Mouse (Mus musculus) Patski (cell line): Measurements from ENCODE around the gene Orai1. TPM values are rescaled to one million over a fixed set of nuclear protein-coding genes. Genes with fewer than 3 reads are reported as not detected.

Experiments used
- ATAC-seq: fragments of 100-300 bp; one replicate; pipeline ENCODE4 v1.8.0; 2021
- CTCF ChIA-PET: fragments of 350-600 bp; sonication (Branson Sonifier 250); formaldehyde crosslinking; loops from one replicate; lab custom pipeline; 2022; ENCODE audit warnings: inconsistent platforms; lab: Charles Lee
- POLR2A ChIA-PET: fragments of 350-600 bp; sonication (Branson Sonifier 250); formaldehyde crosslinking; loops from one replicate; lab custom pipeline; 2022; ENCODE audit warnings: antibody characterized with exemption, inconsistent platforms; lab: Charles Lee
- DNase-seq: peaks from one replicate; pipeline ENCODE4 v3.0.0-alpha.2; 2011; ENCODE audit warnings: low read depth, low spot score
- H3K27me3 ChIP-seq: fragments of 371-371 bp; one replicate; pipeline ENCODE4 v1.5.1; 2021
- CTCF ChIP-seq: fragments of 100-300 bp; IDR thresholded peaks from one replicate; pipeline ENCODE4 v1.5.1; 2021
- in situ Hi-C: fragments of 300-500 bp; cut with MboI; formaldehyde crosslinking; loops from 3 replicates; pipeline ENCODE4 v1.11.1; 2018; ENCODE audit warnings: low pct_unique_long_range_greater_than_20kb, mixed read lengths
- polyA plus RNA-seq: library from polyadenylated mRNA; unstranded; gene quantifications from one replicate; pipeline ENCODE4 v1.2.3, GENCODE M21; 2021

Orai1 gene
- polyA plus RNA-seq, 1 experiment from 2014 or later = 20.5 TPM

- CTCF ChIA-PET = interaction anchor here (2.0 to 3.6 kb wide), 4 partner anchors 11 to 29 kb away, joined by 4 to 14 read pairs (median 8); partner anchors contain the start of gene Orai1
- H3K27me3 ChIP-seq = no peaks in the 10 kb centered on the region
- ATAC-seq (no peak), DNase-seq (no peak)
- TF ChIP-seq CTCF = no peak
- in situ Hi-C loops = no loop called here
- POLR2A ChIA-PET = no interaction called here
Observed at GRCm38 (mm10) chr5:122986091-122986493, 28.8 kb upstream of the Orai1 start.

DNA sequence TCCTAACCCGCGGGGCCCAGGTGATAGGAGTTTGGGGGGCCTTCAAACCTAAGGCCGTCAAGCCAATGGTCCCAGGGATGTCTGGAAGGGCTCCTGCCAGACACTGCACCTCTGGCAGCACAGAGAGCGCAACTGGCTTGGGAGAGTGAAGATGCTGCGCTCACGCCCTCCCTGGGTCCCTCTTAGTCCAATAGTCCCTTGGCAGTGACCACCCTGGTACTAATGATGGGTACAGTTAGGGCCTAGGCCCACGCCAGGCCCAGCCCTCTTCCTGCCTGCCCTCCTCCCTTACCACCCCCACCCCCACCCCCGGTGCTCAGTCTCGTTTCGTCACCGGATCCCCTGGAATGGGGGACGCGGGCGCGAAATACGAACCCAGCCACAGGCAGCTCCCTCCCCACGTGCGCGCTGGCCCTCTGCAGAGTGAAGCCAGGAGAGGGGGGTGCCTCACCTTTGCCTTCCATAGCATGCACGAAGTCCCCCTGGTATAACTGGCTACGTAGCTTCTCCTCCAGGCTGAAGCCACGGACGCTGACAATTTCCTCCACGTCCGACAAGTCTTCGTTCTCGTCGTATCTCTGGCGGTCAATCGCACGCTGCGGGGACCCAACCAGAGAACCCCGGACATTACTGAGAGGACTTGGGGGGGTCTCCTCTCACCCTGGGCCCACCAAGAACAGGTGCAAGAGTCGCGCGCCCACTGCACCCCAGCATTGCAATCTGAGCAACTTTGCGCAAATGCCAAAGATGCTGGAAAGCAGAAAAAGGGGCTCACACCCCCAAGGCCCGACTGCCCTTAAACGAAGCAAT lies 27.5 kb upstream of the Orai1 start:
- no peak for TF ChIP-seq CTCF
- DNase-seq (no peak), ATAC-seq (no peak)
- H3K27me3 ChIP-seq = no peaks in the 10 kb centered on the region
- in situ Hi-C loops = no loop called here
- CTCF ChIA-PET = interaction anchor here (0.9 to 3.6 kb wide), 8 partner anchors 13 to 72 kb away, joined by 3 to 14 read pairs (median 4); partner anchors contain the start of gene Orai1
- POLR2A ChIA-PET = interaction anchor here (0.6 to 2.1 kb wide), 7 partner anchors 21 to 151 kb away, joined by 3 to 6 read pairs (median 4); partner anchors contain the start of gene Orai1

DNA sequence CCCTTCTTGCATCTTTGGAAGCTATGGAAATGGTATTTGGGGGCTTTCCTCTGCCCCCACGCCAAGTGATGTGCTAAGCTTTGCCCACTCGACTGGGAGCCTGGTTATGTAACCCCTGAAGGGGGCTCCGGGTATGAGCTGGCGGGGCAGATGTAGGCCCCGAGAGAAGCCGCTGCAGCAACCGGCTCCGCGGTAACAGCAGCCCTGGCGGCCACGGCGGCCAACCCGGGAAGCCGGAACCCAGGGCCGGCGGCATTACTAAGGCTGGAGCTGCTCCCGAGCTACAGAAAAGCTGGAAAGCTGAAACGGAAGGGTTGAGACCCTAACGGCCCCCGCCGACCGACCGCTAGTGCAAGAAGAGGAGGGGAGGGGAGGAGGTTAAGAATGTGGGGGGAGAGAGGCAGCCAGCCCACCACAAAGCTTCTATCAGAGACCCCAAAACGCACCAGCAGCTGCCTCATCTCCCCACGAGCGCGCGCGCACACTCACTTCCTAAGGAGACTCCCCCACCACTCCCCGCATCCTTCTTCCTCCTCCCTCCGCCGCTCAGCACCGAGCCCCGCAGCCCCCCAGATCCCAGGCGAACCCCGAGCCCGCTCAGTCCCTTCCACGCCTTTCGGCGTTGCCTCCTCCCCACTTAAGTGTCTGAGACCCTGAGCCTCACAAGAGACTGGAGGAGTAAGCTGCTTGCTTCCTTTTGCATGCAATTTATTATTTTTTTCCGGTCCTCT lies 26.7 kb upstream of the Orai1 start:
- ATAC-seq (no peak), DNase-seq (no peak)
- TF ChIP-seq CTCF = no peak
- in situ Hi-C loops = no loop called here
- H3K27me3 ChIP-seq = no peaks in the 10 kb centered on the region
- ChIA-PET POLR2A (interaction anchor here (0.6 to 2.1 kb wide), 8 partner anchors 10 to 152 kb away, joined by 3 to 6 read pairs (median 4); partner anchors contain the start of gene Orai1), CTCF (interaction anchor here (0.9 to 3.6 kb wide), 4 partner anchors 20 to 71 kb away, joined by 3 to 10 read pairs (median 4); partner anchors contain the start of gene Orai1)

GRCm38 (mm10) chr5:122989001-122989525 lies 25.8 kb upstream of the Orai1 start:
- in situ Hi-C loops = no loop called here
- DNase-seq (no peak), ATAC-seq (peak; percentile 20)
- H3K27me3 ChIP-seq = no peaks in the 10 kb centered on the region
- POLR2A ChIA-PET = interaction anchor here (0.7 to 1.7 kb wide), 4 partner anchors 10 to 151 kb away, joined by 3 to 6 read pairs (median 4); no protein-coding TSS in a partner anchor
- CTCF ChIA-PET = interaction anchor here (3.6 kb wide), 1 partner anchor 20 kb away, joined by 10 read pairs; no protein-coding TSS in a partner anchor
- no peak for TF ChIP-seq CTCF

GRCm38 (mm10) chr5:122989551-122990330 lies 25.1 kb upstream of the Orai1 start, which contains the start of gene Kdm2b:
Kdm2b (minus strand) TSS chr5:122989823.
- DNase-seq (no peak), ATAC-seq (no peak)
- no peak for TF ChIP-seq CTCF
- in situ Hi-C loops = no loop called here
- H3K27me3 ChIP-seq = no peaks in the 10 kb centered on the region
- CTCF ChIA-PET = interaction anchor here (3.6 kb wide), 1 partner anchor 21 kb away, joined by 10 read pairs; no protein-coding TSS in a partner anchor
- POLR2A ChIA-PET = interaction anchor here (0.6 to 1.7 kb wide), 6 partner anchors 9 to 151 kb away, joined by 3 to 6 read pairs (median 3); partner anchors contain the start of gene Orai1

- in situ Hi-C loops = no loop called here
- TF ChIP-seq CTCF = no peak
- DNase-seq = no peak
- CTCF ChIA-PET = no interaction called here
- ATAC-seq = no peak
- no peaks in the 10 kb centered on the region for H3K27me3 ChIP-seq
- POLR2A ChIA-PET = interaction anchor here (0.6 to 1.0 kb wide), 2 partner anchors 24 to 71 kb away, joined by 3 read pairs; partner anchors contain the start of gene Orai1
Observed at GRCm38 (mm10) chr5:122990411-122991160, 24.3 kb upstream of the Orai1 start.

DNA sequence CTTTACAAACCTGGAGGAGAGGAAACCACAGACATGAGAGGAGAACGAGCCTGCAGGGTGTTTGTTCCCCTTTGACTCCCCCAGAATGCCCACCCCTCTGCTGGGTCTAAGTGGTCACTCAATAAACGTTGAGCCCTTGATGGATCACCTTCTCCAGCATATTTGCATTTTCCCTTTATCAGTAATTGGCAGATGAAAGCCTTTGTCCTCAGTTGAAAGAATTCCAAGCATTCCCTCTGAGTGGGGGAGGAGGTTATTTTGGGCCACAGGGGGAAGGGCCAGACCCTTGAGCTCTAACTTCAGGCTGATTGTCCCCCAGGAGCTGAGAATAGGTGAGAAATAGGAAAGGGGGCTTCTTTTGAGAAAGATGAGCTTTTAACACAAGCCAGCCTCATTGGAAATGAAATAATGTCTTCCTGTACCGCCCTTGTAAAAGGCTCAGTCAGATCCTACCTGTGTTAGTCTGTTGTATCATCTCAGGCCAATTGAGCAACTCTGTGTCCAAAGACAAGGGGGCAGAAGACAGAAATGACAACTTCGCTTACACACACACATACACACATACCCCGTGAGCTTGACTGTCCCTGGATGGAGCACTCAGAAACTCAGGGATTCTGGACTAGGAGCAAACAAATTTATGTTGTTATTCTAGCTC lies 23.4 kb upstream of the Orai1 start:
- no peak for TF ChIP-seq CTCF
- no peaks in the 10 kb centered on the region for H3K27me3 ChIP-seq
- no peak for DNase-seq
- no peak for ATAC-seq
- in situ Hi-C loops = no loop called here
- CTCF ChIA-PET = interaction anchor here (1.1 to 1.7 kb wide), 2 partner anchors 21 to 24 kb away, joined by 5 to 8 read pairs; partner anchors contain the start of gene Orai1
- POLR2A ChIA-PET = interaction anchor here (1.6 kb wide), 1 partner anchor 24 kb away, joined by 9 read pairs; the partner anchor contains the start of gene Orai1

- ChIA-PET POLR2A (interaction anchor here (0.5 kb wide), 1 partner anchor 42 kb away, joined by 4 read pairs; no protein-coding TSS in a partner anchor), CTCF (interaction anchor here (0.7 to 1.9 kb wide), 4 partner anchors 11 to 25 kb away, joined by 3 to 7 read pairs (median 3); no protein-coding TSS in a partner anchor)
- DNase-seq = no peak
- ATAC-seq = no peak
- in situ Hi-C loops = no loop called here
- H3K27me3 ChIP-seq = no peaks in the 10 kb centered on the region
- no peak for TF ChIP-seq CTCF
Observed at GRCm38 (mm10) chr5:122993811-122994210, 21.1 kb upstream of the Orai1 start.
